Mouse (Mus musculus) cerebellum, adult 2 months (tissue): ENCODE measurements around the gene Rims3.

Experiments
- CTCF ChIP-seq: fragments of 200-500 bp; IDR thresholded peaks from 2 replicates; pipeline ENCODE4 v1.5.1; 2011; ENCODE audit warnings: low read depth, mild to moderate bottlenecking, control low read depth, low read length, moderate library complexity, borderline replicate concordance; ENCODE audit not compliant: insufficient read depth
- POLR2A ChIP-seq: fragments of 200-500 bp; IDR thresholded peaks from 2 replicates; pipeline ENCODE4 v1.6.1; 2011; ENCODE audit warnings: low read length, control low read depth, borderline replicate concordance; ENCODE audit not compliant: insufficient read depth

GRCm38 (mm10) chr4:120886811-120887210, 32.2 kb downstream of the Rims3 start:
- TF ChIP-seq CTCF: no peak
- TF ChIP-seq POLR2A: no peak
